Mouse (Mus musculus) adrenal gland, adult 18-20 months (tissue): ENCODE results near the gene Galntl6. TPM values are rescaled to one million over a fixed set of nuclear protein-coding genes. Genes with fewer than 3 reads are reported as not detected.
"Not testable (repeated sequence)": the region's sequence is repeated elsewhere in the genome, so short reads cannot be mapped to it uniquely, and the experiment has no call there.

Experiments
- DNase-seq, 2 experiments: peaks; one replicate each; pipeline ENCODE4 v3.0.0; 2021 to 2022; ENCODE audit warnings: low spot score in 2 of 2
- total RNA-seq, 2 experiments: library from RNA; stranded (reverse); gene quantifications; 1 replicate in 1 of 2; 2 replicates in 1 of 2; pipeline ENCODE4 v1.2.3; 2021

The Galntl6 gene
- total RNA-seq, 2 experiments from 2014 or later, result 0.51 TPM; not detected in 1

DNA sequence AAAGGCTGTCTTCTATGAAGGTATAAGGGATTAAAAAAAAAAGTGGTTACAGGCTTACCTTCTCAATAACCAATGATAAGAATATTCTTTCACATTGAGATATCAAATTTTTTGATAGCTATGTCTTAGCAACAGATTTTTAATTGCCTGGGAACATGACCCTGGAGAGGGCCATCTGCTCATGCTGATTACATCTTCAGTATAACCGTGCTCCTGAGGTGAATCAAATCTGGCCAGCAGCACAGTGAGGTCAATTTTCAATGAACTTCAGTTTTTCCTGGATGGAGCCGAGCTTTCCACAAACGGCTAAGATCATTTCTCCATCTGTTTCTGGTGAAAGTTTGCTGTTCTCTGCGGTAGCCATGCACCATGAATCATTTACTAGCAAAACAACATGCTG is 306.0 kb downstream of the Galntl6 start:
- no peak for DNase-seq

DNA sequence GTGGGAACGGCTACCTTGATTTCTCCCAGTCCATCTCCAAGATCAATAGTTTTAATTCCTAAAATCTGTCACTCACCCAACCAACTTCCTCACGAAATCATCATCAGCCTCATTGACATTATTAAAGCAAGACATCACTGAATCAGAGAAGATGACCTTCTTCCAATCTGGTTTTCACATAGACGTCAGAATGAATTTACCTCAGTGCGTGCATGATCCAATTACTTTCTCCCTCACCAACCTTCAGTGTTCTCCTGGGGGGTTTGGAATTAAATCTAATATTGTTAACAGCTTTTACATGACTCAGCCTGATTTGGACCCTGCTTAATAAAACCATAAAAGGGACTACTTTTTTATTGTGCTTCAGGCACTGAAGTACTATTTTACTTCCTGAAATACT is 307.7 kb downstream of the Galntl6 start:
- DNase-seq, result no peak

DNA sequence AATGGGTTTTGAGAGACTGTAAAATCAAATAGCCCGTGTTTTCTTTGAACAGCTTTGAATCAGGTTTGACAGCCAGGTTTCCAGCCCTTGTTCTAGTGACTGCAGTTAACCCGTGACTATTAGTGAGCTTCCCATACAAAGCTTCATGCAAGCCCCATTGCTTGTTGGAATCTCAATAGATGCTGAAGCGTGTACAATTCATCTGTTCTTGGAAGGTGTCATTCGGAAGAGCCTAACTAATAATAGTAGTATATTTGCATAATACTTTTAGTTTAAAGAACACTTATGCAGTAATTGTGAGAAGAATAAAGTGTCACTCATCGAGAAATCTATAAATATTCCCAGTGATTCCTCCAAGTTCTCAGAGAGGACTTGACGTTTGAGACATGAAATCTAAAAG is 314.6 kb downstream of the Galntl6 start:
- DNase-seq, result no peak

DNA sequence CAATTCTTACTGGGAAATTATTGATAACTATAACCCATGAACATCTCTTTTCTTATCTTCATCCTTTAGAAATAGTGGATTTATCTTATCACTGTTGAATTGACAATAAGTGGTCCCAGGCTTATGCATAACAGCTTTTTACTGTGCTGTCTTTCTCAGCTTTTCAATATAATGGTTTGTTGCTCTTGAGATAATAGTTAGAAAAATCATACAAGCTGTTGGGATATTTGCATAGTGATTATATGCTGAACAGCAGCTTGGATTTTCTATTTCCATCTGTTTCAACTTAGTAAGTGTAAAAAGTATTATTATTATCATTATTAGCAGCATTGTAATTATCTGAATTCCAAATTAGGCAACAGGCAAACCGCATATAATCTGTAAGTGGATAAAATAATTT is 337.1 kb downstream of the Galntl6 start:
- no peak for DNase-seq

DNA sequence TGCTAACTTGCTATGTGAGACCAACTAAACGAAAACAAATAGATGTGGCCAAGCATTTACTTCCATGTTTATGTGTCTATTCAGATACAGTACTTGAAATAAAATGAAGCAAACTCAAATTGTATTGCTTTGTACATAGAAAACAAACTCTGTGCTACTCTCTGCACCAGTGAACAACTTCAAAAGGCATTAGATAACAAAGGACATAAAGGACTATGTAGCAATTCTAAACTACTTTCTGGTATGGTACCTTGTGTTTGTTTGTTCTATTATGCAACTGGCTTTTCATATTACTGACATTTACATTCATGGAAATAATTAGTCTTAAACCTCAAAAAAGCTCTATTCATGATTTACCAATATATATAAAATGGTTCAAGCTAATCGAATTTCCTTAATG is 344.4 kb downstream of the Galntl6 start:
- no peak for DNase-seq

DNA sequence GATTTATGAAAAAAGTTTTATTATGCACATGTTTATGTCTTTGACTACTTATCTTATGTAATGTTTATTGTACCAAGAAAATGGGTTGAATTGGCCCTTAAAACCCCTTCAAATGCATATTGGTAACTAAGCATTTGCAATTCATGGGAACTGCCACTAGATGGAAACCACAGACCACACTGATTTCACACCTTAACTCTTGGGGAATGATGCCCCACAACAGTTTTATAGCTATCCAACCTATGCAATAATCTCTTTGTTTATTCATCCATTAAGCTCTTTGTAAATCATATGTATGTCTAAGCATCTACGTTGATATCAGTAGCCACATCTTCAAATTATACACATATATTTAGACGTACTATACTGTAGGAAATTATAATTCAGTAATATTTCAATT is 346.3 kb downstream of the Galntl6 start:
- DNase-seq, result no peak

DNA sequence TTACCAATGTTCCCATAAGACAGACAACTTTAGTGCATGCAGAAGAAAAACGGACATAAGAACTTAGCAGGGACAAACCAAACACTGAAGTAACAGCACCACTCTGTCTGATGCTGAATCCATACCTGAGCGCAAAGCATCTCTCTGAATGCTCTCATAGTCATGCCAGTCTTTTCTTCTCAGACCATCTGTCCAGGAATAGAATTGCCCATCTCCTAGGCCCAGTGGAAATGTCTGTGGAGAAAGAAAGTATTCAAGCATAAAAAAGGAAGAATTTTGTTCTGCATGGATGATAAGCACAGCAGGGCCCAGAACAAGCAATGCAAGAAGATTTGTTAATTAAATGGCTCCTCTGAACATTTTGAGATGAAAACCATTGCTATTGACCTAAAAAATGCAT is 376.7 kb downstream of the Galntl6 start:
- DNase-seq, result no peak

DNA sequence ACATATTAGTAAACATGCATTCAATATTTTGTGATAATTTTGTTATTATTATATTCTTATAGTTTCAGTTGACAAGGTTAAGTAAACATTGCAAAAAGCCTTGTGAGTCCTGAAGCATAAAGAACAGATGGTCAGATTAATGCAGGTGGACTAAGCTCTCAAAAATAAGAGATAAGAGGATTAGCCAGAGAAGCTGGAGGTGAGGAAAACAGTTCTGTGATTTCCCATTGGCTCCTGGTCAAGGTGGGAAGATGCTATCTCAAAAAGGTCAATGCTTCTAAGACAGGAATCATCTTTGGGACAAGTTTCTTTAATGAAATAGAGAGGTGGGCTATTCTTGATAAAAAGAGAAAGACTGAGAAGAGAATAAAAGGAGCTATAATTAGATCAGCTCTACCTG is 377.8 kb downstream of the Galntl6 start:
- DNase-seq, result no peak

DNA sequence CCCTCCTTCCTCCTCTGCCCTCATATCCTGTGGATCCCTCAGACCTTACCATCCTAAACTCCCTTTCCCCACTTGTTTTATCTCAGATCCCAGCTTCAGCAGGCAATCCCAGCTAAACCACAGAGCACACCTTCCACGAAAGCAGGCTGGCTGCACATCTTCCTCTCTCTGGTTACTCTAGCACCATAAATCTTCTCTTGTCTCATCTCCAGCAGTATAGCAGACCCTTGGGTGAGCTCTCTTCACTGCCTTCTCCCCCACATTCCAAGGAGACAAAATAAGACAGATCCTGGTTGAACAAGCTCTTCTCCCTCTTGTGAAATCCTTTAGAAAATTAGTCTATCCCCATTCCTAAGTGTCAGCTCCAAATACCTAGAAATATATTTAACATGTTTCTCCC is 389.0 kb downstream of the Galntl6 start:
- no peak for DNase-seq

DNA sequence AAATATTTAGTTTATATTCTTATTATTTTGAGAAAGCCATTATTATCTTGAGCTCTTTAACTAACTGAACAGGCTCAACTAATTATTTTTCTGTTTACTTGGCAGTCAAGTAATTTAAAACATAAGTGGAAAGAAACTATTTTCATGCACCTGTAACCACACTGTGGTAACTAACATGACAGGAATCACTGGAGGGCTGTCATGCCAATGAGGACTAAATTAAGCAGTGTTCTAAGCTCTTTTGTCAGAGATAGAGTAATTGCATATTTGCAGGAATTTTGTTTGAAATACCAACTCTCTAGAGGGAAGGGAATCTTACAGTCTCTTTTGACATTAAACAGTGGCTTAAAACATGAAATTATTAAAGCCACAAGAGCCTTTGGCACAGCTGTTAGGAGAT is 390.5 kb downstream of the Galntl6 start:
- DNase-seq, result no peak

DNA sequence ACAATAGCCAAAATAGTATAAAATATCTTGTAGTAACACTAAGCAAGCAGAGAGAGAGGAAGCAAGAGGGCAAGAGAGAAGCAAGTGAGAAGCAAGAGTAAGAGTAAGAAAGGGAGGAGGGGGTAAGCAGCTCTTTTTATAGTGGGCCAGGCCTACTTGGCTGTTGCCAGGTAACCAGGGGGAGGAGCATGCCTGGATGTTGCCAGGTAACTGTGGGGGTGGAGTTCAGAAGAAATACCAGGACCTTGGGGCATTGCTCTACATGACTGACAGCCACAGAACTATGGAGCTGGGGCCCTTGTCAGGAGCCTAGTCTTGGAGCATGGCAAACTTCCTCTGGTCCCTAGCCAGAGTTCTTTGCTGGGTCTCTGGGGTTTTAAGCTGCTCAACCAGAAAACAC is 401.9 kb downstream of the Galntl6 start:
- DNase-seq, result no peak

DNA sequence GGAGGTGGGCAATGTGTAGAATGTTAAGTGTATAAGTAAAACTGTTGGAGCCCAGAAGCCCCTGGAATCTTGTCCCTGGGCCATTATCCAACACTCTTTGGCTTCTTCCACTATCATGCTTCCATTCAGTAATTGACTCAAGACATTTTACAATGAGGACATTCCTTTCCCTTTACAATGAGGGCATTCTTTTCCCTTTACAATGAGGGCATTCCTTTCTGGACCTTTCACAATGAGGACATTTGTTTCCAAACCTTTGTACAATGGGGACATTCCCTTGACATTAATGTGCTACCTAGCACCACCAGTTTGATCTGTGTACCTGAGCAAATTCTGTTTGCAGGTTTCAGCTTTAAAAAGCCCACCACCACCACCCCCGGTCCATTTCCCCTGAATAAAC is 403.4 kb downstream of the Galntl6 start:
- no peak for DNase-seq

DNA sequence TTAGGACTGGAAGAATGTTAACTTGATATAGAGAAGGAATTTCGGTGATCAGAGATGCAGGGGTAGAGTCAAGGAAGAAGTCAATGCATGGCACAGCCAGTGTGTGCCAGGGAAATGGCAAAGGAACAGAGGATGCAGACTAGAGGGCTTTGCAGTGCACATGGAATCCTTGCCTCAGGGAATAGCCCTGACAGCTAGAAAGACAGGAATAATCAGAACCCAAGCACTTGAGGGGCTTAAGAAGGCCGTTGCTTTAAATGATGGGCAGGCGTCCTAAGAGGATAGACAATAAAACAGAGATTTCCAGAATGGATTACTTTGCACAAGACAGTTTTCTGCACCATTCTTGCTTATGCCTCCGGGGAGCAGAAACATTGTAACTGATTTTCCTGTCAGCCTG is 425.3 kb downstream of the Galntl6 start:
- DNase-seq, result no peak

DNA sequence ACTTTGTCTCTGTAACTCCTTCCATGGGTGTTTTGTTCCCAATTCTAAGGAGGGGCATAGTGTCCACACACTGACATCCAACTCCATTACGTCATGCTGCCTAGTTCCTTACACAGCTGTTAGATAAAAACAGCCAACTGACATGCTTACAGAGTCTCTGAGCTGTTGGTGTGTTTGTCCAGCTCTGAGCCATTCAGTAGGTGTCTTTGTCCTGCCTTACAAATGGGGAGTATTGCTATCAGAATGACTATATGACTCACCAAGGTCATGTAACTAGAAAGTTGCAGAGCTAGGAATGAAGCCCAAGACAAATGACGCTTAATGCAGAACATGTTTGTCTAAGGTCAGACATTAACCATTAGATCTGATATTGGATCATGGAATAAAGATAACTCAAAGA is 449.1 kb downstream of the Galntl6 start:
- not testable (repeated sequence) for DNase-seq

DNA sequence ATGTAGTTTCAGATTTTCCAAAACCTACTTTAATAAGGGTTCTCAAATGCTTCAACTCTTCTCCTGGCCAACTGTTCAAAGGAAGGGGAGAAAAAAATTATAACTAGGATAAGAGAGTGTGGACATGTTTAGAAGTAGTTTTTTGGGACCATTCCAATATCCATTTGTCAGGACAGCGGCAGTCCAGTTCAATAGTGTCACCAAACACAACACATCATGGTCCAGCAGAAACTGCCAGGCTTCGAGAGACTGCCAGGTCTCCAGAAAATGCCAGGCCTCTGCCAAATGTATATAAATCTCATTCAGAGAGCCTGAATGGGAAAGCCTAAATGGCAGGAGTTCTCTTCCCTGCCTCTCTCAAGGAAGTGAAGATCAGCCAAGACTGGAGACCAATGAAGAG is 469.7 kb downstream of the Galntl6 start:
- no peak for DNase-seq

DNA sequence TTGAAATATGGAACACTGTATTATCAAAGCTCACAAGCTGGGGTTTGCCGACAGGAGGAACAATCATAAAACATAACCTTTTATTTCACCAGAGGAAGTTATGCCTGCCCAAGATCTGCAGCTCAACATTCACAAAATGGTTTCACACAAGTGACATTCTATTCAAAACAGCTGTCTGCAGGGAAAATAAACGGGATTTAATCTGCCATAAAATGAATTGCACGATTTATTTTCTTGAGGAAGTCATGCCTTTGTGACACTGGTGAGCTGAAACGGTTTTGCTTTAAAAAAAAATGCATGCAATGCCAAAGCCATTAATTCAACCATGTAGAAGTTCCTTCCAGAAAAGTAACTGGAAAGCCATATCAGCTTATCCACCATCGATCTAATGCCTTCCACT is 494.0 kb downstream of the Galntl6 start:
- DNase-seq, result no peak

DNA sequence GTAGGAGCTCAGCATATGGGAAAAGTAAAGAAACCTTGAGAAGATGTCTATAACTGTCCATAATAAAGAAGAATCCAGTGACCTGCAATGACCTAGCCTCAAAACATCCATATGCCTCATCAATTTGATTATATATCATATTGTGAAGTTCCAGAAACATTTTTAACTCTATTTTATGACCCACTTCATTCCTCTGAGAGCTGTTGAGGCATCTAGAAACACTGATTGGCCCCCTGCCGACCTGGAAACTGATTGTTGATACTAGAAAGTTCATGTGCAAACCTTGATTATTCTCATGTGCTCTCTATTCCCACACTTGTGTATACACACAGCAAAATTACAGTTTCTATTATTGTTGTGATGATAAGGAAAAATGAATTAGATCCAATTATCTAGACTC is 494.9 kb downstream of the Galntl6 start:
- DNase-seq, result no peak

DNA sequence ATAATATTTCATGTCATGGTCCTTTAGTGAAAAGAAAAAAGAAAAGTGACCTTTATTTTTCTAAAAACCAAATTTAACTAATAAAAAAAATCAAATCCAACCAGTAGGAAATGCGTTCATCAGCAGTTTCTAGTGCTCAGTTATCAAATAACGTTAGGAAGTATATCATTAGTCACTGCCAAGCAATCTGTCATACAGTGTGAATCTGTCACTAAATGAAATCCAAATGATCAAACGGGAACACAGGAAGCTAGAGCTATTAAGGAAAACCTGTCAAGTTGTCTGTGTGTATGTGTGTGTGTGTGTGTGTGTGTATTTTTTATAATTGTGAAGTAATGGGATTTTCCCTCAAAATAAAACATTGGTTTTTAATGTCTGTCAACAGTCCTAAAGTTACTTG is 515.9 kb downstream of the Galntl6 start:
- no peak for DNase-seq

DNA sequence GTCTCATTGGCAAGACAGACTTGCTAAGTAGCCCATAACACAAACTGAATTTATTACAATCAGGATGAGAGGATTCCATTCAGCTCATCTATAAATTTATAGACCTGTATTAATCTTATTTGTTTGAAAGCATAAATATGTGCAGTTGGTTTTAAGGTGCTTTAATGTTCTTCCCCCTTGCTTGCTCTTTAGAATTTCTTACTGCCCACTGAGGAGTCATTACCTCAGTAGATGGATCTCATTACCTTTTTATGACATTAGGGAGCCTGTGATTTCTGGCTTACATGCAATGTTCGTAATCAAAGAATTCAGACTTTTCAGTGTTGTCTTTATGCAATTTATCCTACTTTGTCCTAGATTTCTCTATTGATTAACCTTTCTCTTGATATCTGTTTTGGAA is 516.6 kb downstream of the Galntl6 start:
- DNase-seq, result no peak

DNA sequence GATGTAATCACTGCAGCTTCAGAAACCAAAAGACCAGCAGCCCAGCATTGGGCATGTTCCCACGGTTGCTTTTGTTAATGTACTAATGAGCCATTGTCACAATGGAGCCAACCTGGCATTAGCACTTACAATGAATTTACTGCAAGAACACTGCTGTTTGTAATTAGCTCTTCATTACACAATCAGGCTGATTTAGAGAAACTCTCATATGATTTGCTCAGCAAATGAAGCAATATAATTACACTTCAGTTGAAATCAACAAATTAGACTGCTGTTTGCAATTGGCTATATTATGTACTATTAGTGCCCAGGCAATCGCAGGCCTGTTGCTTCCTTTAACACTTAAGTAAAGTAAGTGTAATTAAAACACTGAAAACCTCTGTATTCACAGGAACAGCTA is 540.1 kb downstream of the Galntl6 start:
- DNase-seq, result no peak

DNA sequence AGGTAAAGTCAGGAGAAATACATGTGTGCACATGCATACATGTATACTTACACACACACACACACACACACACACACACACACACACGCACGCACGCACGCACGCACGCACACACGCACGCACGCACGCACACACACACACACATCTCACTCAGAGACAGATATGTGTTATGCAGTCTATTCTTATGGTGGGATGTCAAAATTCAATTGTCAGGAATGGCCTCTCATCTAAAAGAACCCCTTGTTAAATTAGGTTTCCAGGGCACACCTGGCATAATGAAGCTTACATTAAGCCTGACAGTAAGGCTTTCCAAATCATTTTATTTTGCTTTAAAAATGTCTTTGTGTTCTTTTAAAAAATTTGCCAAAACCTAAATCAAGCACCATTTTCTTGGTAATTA is 540.5 kb downstream of the Galntl6 start:
- no peak for DNase-seq

DNA sequence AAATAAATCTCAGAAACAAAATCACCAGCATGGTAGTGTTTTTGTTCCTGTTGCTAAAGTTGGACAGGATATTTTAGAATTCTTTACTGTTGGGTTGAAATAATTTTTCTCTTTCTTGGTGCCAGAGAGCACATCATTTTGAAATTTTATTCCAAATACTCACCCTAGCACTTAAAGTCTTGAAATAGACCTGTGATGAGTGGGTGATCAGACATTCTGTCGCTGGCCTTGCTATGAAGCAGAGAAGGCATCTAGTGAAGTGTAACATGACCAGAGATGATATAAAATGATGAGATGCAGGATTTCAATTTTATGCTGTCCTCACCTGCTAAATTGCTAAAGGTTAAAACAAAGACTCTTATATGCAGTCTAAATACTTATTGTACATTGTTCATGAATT is 581.3 kb downstream of the Galntl6 start:
- no peak for DNase-seq

DNA sequence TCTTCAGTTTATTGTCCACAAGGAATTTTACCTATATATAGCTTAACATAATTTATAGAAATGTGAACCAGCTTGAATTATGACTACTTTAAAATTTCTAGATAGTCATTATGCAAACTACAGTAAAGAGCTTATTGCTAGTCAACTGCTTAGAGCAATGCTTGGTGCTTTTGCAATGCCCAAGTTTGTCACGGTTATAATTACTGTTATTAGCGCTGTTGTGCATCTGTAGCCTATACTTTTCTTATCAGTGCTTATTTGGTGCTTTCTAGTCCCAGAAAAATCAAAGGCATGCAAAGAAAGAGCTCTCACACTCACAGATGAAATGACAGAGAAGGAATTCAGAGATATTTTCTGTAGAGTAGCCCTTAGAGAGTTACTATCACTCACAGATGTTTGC is 599.0 kb downstream of the Galntl6 start:
- DNase-seq, result no peak

DNA sequence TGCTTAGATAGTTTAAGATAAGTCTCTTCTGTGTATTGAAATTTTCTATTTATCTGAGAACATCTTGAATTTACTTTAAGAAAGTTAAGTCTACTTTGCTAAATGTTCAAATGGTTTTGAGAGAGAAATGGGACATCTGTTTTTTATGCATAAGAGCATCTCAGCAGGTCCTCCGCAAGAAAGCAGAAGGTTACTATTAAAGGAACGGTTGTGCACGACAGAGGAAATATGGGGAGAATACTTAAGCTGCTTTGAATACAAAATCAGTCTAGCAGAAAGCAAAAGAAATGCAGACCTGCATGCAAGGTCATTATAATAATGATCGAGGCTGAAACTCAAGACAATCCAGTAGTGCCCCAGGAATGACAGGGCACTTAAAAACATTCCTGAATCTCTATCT is 621.0 kb downstream of the Galntl6 start:
- DNase-seq, result no peak
